Mouse (Mus musculus) liver (tissue): Measurements from ENCODE around the gene Hyal1.
A peak's percentile ranks its signal among the peaks of the same experiment; 100 is the strongest.

Experiments
- DNase-seq: peaks from one replicate; pipeline ENCODE4 v3.0.0-alpha.2; 2020; ENCODE audit warnings: mixed read lengths

Hyal1 gene

DNA sequence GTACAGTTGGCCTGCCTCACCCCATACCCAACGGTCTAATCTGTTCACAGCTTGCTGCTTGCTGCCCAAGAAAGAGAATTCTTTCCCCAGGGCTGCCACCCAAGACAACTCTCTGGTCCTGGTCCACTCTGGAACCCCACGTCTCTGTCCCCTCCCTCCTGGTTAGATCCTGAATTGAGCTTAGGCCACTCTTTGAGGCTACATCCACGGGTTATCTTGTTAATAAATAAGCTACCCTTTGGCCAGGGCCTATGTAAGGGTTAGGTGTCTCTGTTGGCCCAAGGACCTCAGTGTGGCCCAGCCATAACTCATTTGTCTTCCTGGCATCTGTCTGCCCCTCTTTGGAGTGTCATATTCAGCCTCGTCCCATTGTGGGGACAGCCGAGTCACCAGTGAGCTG lies 21.7 kb downstream of the Hyal1 start:
- DNase-seq: no peak

DNA sequence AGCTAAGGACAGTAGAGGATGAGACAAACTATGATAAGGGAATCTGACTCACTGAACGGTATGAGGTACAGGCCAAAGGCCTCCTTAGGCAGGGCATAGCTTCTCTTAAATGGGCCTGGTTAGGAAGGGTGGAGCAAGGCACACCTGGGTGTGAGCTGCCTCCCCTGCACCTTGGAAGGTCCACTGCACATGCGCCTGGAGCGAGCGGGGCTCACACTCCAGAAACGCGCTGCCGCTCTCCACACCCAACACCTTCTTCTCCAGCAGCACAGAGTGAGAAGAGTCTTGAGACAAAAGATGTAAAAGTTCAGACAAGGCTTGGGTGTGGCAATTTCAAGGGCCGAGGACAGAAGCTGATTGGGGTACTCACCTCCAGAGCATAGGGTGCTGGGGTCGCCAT lies 22.7 kb downstream of the Hyal1 start:
- no peak for DNase-seq

DNA sequence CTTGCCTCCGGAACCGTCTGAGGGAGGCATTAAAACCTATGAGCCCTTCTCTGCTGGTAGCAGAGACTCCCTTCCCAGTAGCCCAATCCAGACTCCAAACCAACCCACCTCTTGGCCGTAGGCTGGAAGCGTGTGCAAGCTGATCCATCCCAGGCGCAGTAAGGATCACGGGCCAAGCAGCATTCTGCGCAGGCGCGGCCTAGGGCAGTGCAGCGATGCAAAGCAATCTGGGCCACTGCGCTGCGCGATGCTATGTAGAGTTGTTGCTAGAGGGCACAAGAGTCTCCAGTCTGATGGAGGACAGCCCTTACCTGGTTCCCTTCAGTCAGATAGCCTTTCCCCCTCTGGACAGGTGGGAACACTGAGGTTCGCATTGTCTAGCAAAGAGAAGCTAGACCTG lies 23.1 kb downstream of the Hyal1 start:
- no peak for DNase-seq

GRCm38 (mm10) chr9:107600745-107601144 lies 24.0 kb downstream of the Hyal1 start:
- DNase-seq: no peak

DNA sequence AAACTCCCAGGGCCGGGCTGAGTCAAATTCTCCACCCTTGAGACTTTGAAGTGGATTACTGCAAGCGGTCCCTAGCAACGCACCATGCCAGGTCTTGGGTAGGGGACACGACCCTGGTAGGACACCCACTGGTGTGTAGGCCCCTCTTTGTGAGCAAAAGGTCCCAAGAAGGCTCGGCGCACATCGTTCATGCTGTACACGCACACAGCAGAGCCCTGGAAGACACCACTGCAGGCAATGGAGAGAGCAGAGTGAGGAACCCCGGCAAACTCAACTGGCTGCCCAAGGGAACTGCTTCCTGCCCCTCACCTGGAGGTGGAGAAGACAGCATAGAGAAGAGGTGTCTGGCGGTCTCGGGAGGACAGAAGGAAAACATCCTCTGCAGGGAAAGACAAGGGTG lies 24.5 kb downstream of the Hyal1 start:
- no peak for DNase-seq

DNA sequence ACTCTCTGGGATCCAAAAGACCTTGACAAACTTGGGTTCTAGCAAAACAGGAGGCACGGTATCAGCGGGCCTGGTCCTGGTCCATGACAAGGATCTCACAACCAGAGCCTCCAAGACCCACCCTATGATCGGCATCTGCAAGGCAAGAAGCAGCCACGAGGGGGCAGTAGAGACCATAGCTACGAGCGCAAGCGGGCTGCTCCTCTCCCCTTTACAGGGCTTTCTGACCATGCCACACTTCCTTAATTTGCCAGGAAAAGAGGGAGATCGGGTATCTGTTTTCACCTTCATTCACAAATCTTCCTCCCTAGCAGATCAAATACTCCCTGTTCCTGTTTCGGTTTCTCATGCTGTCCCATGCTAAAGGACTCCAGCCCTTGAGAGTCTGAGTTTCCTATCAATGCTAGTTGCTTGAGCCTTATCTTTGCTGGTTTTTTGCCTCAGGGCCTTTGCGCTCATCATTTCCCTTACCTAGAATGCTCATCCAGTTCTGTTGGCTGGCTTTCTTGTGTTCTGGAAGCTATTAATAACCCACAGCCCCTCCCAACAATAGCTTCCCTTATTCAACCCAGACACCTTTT lies 25.4 kb downstream of the Hyal1 start:
- peak; percentile 92 for DNase-seq

GRCm38 (mm10) chr9:107603251-107603650 lies 26.5 kb downstream of the Hyal1 start:
- no peak for DNase-seq

DNA sequence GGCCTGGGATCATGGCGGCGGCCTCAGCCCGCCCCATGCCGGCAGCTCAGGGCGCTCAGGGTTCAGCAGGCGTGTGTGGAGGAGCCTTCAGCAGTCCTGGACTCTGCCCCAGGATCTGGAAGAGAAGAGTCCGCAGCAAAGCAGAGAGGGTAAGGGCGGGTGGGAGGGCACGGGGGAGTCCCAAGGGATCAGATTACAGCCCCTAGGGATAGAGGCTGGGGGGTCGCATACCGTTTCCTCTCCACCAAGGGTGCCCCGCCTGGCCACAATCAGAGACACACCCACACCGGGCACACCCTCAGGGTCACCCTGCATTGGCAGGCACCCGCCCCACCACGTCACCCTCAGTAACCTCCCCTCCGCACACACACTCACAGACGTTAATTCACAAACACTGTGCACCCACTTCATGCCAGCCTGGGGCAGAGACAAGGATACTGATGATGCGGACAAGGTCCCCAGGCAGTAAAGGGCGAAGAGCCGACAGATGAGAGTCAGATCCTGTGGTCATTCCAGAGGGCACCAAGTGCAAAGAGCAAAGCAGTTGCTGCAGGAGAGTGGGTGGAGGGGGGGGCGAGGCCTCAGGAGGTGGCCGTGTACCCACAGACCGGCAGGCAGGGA lies 28.4 kb downstream of the Hyal1 start:
- DNase-seq: no peak

DNA sequence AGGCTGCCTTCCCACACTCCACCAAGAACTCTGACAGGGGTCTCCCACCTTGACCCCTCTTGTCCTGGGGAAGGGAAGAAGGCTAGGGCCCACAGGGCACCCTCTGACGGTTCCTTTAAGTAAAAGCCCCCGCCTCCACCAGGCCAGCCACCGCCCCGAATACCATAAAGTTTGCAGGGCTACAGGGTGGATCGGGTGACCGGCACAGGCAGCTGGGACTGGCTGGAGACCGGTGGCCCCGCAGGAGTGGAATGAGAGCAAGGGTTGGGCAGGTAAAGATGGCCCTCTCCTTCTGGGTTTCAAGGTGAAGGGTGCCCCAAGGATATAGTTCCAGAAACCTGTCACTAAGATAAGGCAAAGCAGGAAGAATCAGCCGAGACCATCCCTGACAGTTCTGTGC lies 29.9 kb downstream of the Hyal1 start:
- no peak for DNase-seq

GRCm38 (mm10) chr9:107607036-107607435 lies 30.3 kb downstream of the Hyal1 start:
- no peak for DNase-seq

GRCm38 (mm10) chr9:107607653-107608245 lies 31.0 kb downstream of the Hyal1 start:
- DNase-seq: no peak

GRCm38 (mm10) chr9:107608741-107609432 lies 32.2 kb downstream of the Hyal1 start, which contains the start of gene Sema3b:
Sema3b (minus strand) TSS chr9:107609229.
- DNase-seq: no peak

- DNase-seq: no peak
These were observed 32.7 kb downstream of the Hyal1 start for GRCm38 (mm10) chr9:107609433-107609830.

DNA sequence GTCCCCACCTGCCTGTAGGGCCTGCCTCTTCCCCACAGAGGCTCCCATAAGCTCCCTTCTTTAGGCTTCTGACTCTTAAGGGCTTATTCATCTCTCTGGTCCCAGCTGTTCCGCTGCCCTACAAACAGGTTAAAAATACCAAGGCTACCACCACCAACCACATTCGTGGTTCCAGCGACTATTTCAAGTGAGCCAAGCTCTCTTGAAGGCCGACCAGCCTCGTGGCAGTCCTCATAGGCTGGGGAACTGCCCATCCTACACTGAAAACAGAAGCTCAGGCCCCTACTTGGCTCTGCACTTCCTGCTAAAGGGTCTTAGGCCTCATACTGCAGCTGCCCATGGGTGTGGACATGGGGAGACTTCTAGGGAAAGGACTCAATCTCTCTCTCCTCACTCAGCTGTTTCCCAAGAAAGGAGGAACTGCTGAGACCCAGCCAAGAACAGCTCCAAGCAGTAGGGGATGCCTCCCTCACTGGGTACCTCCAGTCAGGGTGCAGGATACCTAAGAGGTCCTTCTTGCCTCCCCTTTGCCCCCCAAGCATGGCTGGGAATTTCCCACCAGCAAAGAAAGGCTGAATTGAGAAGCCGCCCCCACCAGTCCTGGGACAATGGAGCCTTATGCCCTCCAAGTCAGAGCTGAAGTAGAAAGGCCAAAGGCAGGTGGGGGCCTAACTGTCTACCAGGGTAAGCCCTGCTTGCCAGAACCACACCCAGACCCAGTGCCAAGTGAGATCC lies 34.9 kb downstream of the Hyal1 start:
- no peak for DNase-seq

GRCm38 (mm10) chr9:107612191-107612944 lies 35.6 kb downstream of the Hyal1 start:
- DNase-seq: peak; percentile 98

GRCm38 (mm10) chr9:107612945-107613569 lies 36.3 kb downstream of the Hyal1 start:
- no peak for DNase-seq

- no peak for DNase-seq
These were observed 38.3 kb downstream of the Hyal1 start for GRCm38 (mm10) chr9:107615035-107615434.

- DNase-seq: no peak
These were observed 40.7 kb downstream of the Hyal1 start for GRCm38 (mm10) chr9:107617461-107617860.

GRCm38 (mm10) chr9:107618098-107618497 lies 41.4 kb downstream of the Hyal1 start:
- no peak for DNase-seq

DNA sequence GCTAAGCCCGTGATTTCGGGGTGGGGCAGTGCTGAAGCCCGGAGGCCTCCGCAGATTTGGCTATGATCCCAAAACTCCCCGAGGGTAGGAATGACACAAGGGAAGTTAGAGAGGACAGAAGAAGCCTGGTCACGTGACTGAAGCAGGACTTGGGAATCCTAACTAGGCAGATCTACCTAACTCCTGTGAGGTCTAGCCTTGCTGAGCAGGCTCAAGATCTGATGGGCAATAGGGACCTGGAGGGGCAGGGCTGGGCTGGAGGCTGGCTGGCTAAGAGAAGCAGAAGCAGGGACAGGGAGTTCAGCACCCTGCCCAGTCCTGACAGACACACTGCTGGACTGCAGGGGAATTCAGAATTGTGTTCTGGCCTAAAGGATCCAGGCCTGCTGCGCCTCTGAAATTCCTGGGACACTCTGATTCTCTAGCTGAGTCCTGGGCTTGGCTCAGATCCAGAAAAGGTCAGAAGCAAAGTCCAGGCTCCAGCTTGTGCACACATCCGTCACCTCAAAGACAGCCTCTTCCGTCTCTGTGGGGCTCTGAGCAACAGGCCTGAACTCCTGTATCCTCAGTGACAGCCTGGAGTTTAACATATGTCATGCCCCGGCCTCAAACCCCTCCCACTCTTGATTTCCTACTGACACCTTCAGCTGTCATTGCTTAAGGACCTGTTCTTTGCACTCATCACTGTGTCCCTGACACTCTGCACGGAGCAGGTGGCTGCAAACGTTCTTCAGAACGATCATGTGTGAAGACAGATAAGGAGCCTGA lies 42.2 kb downstream of the Hyal1 start:
- DNase-seq: peak; percentile 42

DNA sequence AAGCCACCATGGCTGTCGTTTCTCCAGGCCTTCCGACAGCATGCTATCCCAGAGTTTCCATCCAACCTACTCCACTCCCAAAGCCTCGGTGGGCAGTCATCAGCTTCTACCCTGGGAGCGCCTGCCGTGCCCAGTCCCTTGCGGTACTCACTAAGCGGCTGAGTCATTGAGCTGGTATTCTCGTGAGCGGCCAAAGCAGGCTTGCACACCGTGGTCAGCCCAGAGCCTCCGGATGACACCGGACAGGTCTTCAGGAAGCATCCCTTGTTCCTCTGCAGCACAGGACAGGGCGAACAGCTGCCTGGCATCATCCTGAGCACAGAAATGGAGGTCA lies 42.8 kb downstream of the Hyal1 start:
- no peak for DNase-seq
